Mouse (Mus musculus): ENCODE results near the gene Dlgap4.

DNA sequence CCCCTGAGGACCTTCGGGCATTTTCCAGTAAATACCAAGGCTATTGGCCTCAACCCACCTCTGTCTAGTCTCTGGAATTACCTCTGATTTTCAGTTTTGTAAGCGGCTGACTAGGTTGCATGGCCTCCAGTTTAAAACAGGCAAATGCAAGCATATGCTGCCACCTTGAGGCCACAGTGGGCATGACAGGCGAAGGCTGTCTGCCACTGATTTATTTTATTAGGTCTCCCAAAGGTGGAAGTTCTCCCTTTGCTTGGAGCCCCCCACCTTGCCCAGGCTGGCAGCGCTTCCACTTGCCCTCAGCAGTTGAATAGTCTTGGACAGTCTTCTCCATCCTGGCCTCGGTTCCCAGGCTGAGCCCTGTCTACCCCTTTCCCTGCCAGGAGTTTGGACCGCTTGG lies 92.0 kb downstream of the Dlgap4 start:
- TF ChIP-seq GATA1 (IDR thresholded peaks at IDR 0.05; ENCODE audit: borderline replicate concordance, low read length) (no peak), FLI1 (IDR thresholded peaks at IDR 0.05; ENCODE audit: low read length) (no peak)
